Mouse (Mus musculus): ENCODE measurements around the gene Ccdc54.

Gene Ccdc54

GRCm38 (mm10) chr16:50542554-50543333, 48.2 kb downstream of the Ccdc54 start:
- DNase-seq (ENCODE audit: low spot score), result no peak

Measured in urinary bladder, postnatal 10 days (tissue).